28 mouse cellular contexts compared by ENCODE assay signal in genomic region chr3:69869702-69870101, GRCm38 (mm10). TPM values are rescaled to one million over a fixed set of nuclear protein-coding genes. Genes with fewer than 3 reads are reported as not detected.
"Had no signal": no experiment of that assay in that cellular context is flagged by ENCODE, and none has a peak within 500 bp of the region (broad histone marks: within the 10 kb centered on the region; RNA-seq: fewer than 3 reads in every experiment).

No protein-coding gene starts in this region.

- H3K4me2 ChIP-seq: heart, embryonic 11.5 days; heart, embryonic 13.5 days; heart, embryonic 15.5 days; hindbrain, embryonic 13.5 days; hindbrain, embryonic 15.5 days; limb, embryonic 12.5 days; liver, embryonic 12.5 days had no signal

- H3K9ac ChIP-seq: heart, embryonic 13.5 days; heart, embryonic 15.5 days; hindbrain, embryonic 13.5 days; hindbrain, embryonic 15.5 days; limb, embryonic 12.5 days; liver, embryonic 12.5 days; liver, embryonic 14.5 days had no signal

- ATAC-seq: hindbrain, postnatal 0 days; liver, embryonic 12.5 days had no signal

- H3K9me3 ChIP-seq: heart, embryonic 13.5 days; heart, embryonic 15.5 days; hindbrain, embryonic 13.5 days; hindbrain, embryonic 15.5 days; limb, embryonic 10.5 days; limb, embryonic 12.5 days; liver, embryonic 12.5 days had no signal

- H3K4me3 ChIP-seq: gastrocnemius, adult 2 months; heart, embryonic 13.5 days; heart, embryonic 15.5 days; hindbrain, embryonic 13.5 days; hindbrain, embryonic 15.5 days; layer of hippocampus, adult 2 months; left cerebral cortex, adult 2 months; limb, embryonic 10.5 days; limb, embryonic 12.5 days; liver, embryonic 12.5 days had no signal

- H3K27ac ChIP-seq: gastrocnemius, adult 2 months; heart, embryonic 13.5 days; heart, embryonic 15.5 days; hindbrain, embryonic 13.5 days; hindbrain, embryonic 15.5 days; hindbrain, postnatal 0 days; layer of hippocampus, adult 2 months; left cerebral cortex, adult 2 months; limb, embryonic 10.5 days; limb, embryonic 12.5 days; liver, embryonic 12.5 days; liver, embryonic 14.5 days had no signal

- H3K27me3 ChIP-seq: heart, embryonic 13.5 days; heart, embryonic 15.5 days; hindbrain, embryonic 13.5 days; hindbrain, embryonic 15.5 days; limb, embryonic 12.5 days; liver, embryonic 12.5 days had no signal

- H3K4me1 ChIP-seq: heart, embryonic 13.5 days; heart, embryonic 15.5 days; hindbrain, embryonic 13.5 days; hindbrain, embryonic 15.5 days; limb, embryonic 10.5 days; limb, embryonic 12.5 days; liver, embryonic 12.5 days had no signal

- DNase-seq: gastrocnemius, adult 2 months; gastrocnemius, postnatal 10 days; gastrocnemius, postnatal 25 days; heart, adult 18-20 months; heart, postnatal 14 days; heart, postnatal 36 days; kidney, adult 18-20 months; kidney, adult 8-10 months; kidney, postnatal 10 days; kidney, postnatal 25 days; kidney, postnatal 4 days had no signal

- H3K36me3 ChIP-seq: heart, embryonic 13.5 days; heart, embryonic 15.5 days; hindbrain, embryonic 13.5 days; hindbrain, embryonic 15.5 days; limb, embryonic 10.5 days; limb, embryonic 12.5 days; liver, embryonic 12.5 days had no signal

RNA-seq across cellular contexts. Expression of gene Sptssb, which starts 10.0 kb away (rescaled TPM):
- total RNA-seq: gastrocnemius, adult 2 months; gastrocnemius, postnatal 10 days; gastrocnemius, postnatal 25 days; gastrocnemius, postnatal 4 days; granulocyte monocyte progenitor cell, adult 5-6 weeks; heart, adult 18-20 months; heart, postnatal 14 days; heart, postnatal 36 days; hematopoietic stem cell, adult 5-6 weeks had no signal
- polyA plus RNA-seq: heart, postnatal 0 days; hindbrain, embryonic 11.5 days; limb, embryonic 12.5 days had no signal
